Mouse (Mus musculus) gastrocnemius, postnatal 4 days (tissue): Measurements from ENCODE around the gene Arid1b. TPM values are rescaled to one million over a fixed set of nuclear protein-coding genes. Genes with fewer than 3 reads are reported as not detected.
A peak's percentile ranks its signal among the peaks of the same experiment; 100 is the strongest.

ENCODE experiments used
- DNase-seq, 2 experiments: peaks; one replicate each; pipeline ENCODE4 v3.0.0; 2021 to 2022; ENCODE audit warnings: low spot score in 2 of 2, mixed read lengths in 2 of 2
- total RNA-seq, 2 experiments: library from RNA; stranded (reverse); gene quantifications; 2 replicates each; pipeline ENCODE4 v1.2.3; 2021

The Arid1b gene
- total RNA-seq, 2 experiments from 2014 or later, result 52.9 to 53.0 TPM

DNA sequence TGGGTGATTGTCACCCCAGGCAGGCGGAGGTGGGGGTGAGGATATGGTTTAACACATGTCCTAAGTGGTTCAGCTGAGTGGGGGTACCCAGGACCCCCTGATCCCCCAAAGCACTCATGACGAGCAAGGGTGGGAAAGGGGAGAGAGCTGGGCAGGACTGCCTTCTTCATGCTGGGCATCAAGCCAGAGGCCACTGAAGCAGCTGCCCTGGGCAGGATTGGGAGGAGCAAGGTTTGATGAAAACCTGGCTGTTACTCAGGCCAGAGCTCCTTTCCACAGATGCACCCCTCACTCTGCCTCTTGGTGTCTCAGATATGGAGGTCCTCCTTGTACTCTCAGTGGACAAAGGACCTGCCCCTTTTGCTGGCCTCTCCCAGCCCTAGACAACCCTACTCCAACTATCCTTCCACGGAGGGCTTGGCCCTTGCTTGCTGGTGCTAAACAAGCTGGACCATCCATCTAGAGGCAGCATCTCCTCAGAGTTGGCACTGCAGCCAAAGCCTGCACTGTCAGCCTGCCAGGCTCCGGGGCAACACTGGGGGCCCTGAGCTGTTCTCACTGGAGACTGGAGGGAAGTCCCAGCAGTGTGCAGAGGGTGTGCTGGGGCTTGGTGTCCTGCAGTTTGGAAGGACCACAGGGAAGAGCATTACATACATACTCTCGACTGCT is 304.9 kb downstream of the Arid1b start:
- DNase-seq, result no peak

- no peak for DNase-seq
These were observed 309.0 kb downstream of the Arid1b start for GRCm38 (mm10) chr17:5302971-5303746.

GRCm38 (mm10) chr17:5305783-5306477 is 311.8 kb downstream of the Arid1b start:
- no peak for DNase-seq

DNA sequence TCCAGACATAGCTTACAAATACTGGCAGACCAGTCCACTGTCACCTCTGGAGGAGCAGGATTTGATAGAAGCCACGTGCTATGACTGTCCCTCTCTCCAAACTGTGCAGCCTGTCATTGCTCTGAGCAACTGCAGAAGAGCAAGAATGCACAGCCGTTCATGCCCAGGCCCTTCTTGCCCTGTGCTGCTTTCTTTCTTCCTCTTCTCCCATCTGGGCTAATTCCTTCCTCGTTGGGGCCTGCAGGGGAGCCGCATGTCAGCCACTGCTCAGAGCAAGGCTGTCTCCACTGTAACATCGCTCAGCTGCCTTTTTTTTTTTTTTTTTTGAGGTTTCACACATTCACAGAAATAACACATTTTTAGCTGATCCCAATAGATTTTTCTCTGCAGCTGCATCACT is 315.8 kb downstream of the Arid1b start:
- no peak for DNase-seq

- no peak for DNase-seq
These were observed 316.3 kb downstream of the Arid1b start for GRCm38 (mm10) chr17:5310425-5310888.

DNA sequence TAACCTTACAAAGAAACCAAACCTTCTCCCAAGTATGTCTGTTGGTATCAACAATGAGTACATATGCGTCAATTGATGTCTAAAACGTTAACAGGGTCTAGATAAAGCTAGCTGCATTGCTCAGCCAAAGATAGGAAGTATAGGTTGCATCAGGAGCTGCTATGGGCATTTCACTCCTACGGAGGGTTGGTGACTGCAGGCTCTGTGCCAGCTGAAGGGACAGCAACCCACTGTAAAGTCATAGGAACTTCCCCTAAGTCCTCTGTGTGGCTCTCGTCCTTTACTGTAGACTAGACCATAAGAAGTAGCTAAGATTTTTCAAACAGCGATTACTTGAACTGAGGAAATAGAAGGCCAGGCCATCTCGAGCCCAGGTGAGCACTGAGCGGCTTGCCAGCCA is 316.9 kb downstream of the Arid1b start:
- no peak for DNase-seq

- DNase-seq, result no peak
These were observed 318.2 kb downstream of the Arid1b start for GRCm38 (mm10) chr17:5312307-5312706.

GRCm38 (mm10) chr17:5314735-5315134 is 320.6 kb downstream of the Arid1b start:
- DNase-seq, result no peak

DNA sequence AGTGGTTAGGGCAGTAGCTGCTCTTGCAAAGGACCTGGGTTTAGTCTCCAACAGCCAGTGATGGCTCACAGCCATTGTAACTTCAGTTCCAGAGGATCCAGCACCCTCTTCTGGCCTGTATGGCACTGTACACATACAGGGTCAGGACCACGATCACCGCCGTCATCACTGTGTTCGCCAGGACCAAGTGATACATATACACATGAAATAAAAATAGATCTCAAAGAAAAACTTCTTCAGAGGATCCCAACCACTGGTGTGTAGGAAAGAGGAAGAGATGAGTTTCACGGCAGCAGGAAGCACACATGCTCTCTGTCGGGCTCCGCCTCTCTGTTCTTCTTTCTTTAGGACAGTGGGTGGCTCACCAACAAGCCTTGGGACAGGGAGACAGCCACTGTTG is 322.4 kb downstream of the Arid1b start:
- no peak for DNase-seq

GRCm38 (mm10) chr17:5321589-5322225 is 327.6 kb downstream of the Arid1b start:
- DNase-seq, result no peak

DNA sequence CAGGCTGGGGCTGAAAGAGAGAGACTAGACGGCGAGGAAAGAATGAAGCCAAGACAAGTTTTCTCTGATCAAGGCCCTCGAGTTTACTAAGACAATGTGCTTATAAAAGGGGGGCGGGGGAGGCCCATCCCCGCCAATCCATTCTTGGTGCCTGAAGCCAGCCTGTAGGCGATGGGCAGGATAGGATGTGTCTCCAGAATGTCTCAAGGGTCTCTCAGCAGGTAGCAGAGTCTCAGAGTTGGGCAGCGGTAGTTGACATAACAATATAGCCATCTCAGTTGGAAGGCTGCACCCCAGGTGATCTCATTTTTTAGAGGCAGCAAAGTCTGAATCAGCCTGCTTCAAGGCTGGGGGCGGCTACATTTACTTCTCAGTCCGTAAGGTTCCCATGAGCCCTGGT is 328.5 kb downstream of the Arid1b start:
- DNase-seq, result no peak

GRCm38 (mm10) chr17:5323746-5324145 is 329.6 kb downstream of the Arid1b start:
- DNase-seq, result peak in 1 of 2 experiments; percentile 54

DNA sequence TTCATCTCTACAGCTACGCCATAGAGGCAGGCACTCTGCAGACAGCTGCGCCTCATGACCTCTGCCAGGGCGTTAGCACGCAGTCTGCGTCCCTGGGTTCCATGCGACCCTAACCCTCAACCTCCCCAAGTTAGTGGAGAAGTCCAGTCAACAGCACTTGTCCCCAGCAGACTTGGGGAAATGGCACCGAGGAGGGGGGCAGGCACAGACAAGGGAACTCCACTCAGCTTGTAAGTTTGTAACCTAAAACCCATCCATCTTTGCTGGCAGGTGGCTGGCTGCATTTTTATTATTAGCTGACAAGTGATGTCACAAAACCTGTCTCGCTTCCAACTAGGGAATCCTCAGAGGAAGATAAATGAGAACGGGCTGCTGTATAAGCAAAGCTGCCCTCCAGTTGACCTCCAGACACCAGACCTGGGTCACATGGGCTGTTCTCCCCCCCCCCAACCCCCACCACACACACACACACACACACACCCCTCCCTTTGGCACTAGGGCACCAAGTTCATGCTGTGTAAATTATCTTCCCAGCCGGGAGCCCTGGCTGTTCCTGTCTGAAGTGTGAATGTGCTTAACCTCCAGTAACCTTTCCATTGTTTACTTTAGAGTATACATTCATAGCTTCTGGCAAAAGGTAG is 330.2 kb downstream of the Arid1b start:
- peak in 1 of 2 experiments; percentile 59 for DNase-seq

DNA sequence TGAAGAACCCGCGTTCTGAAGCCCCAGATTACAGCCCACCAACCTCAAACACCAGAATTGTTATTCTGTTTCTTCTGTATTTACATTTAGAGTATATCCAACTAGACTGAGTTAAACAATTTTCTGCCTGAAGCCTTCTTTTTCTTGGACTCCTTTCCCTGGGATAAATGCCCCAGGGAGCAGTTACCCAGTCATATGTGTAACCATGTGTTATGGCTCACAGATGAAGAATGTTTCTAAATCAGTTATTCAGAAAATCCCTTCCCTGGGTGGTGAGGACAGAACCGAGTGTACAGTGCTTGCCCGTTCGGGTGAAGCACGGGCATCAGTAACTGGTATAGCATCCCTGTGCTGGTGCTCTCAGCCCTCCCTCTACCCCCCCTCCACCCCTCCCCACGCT is 332.6 kb downstream of the Arid1b start:
- DNase-seq, result no peak

DNA sequence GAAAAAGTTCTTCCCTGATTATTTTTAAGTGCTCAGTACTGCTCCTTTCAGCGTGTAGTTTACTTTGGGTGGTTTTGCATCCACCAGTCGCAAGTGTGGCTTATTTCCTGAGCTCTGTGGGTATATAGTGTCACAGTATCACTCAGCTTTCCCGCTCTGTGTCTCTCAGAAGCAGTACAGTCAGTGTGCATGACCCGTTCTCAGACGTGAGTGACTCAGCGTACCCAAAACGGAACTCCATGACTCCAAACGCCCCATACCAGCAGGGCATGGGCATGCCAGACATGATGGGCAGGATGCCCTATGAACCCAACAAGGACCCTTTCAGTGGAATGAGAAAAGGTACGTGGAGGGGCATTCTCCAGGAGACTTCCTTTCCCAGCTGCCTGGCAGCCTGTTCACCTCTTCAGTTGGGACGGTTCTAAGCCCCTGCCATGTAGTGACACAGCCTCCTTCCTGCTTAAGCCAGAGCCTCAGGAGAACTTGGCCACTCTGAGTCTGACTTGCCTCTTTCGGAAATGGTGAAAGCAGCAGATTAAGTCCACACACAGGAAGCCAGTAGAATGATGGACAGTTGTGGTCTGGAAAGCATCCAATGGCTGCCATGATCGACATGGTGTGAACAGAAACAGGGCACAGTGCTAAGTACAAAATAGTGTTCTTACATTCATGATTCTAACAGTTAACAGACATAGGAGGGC is 333.5 kb downstream of the Arid1b start:
- DNase-seq, result no peak

- no peak for DNase-seq
These were observed 335.3 kb downstream of the Arid1b start for GRCm38 (mm10) chr17:5329478-5329877.

DNA sequence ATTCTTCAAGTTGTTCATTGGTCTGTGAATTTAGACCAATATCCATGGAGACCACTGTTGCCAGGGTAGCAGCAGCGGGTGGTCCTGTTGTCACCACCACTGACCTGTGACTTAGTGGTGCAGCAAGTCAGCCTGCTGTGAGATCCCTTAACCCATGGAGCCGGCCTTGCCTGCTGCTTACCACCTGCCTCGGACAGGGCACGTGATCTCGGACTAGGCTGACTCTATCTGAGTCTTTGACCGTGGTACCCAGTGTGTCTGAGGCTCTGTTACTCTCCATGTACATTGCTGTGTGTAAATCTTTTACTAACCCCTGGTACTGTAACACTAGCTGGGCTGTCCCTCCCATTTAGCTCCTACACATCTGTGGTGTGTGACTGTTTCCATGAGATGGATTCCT is 335.9 kb downstream of the Arid1b start:
- no peak for DNase-seq

DNA sequence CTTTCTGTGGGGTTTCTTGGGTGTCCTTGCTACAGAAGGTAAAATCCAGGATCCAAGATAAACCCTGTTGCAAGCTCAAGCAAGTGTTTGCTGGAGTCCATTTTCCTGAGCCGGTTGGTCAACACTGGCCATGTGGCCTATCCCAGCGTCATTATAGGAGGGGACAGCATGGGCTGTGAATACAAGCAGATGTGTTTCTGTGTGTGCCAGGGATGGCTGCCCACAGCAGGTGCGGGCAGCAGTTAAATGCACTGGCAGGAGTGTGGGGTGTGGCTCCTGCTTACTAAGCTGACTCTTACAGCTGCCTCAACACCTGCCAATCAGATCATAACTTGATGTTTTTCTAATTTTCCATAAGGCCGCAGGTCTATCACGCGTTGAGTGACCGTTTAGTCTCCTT is 336.5 kb downstream of the Arid1b start:
- no peak for DNase-seq

DNA sequence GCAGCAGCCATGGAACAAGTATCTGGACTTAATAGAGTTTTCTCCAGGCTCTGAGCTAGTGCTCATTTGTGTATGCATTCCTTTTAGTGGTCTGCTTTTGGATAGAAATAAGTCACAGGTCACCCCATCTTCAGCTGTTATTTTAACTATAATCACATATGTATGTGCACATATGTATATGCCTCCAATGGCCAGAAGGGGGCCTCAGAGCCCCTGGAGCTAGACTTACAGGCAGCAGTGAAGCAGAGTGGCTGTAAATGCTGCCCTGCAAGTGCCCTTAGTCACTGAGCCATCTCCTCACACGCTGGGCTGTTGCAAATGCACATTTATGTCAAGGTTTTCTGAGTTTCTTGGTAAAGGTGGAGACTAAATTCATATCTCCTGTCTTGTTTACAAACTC is 337.3 kb downstream of the Arid1b start:
- DNase-seq, result no peak

GRCm38 (mm10) chr17:5334567-5334966 is 340.4 kb downstream of the Arid1b start:
- DNase-seq, result no peak
